Mouse (Mus musculus) megakaryocyte progenitor cell, adult 5-6 weeks (primary cell): ENCODE results near the gene Ino80. TPM values are rescaled to one million over a fixed set of nuclear protein-coding genes. Genes with fewer than 3 reads are reported as not detected.

Experiments used
- ATAC-seq: replicated peaks from 2 replicates; pipeline ENCODE4 v1.8.0; 2016; ENCODE audit warnings: mild to moderate bottlenecking, moderate TSS enrichment, inconsistent platforms; ENCODE audit not compliant: poor library complexity
- total RNA-seq, 2 experiments: library from RNA; stranded (forward) in 1 of 2; stranded (reverse) in 1 of 2; fragments of 157-497, 149-512 nt in 1 of 2; fragments of 200-1000 nt in 1 of 2; gene quantifications; 2 replicates each; pipeline versions ENCODE4 v1.2.3 to v1.2.4; 2015 to 2017

The Ino80 gene
- total RNA-seq, 2 experiments from 2014 or later = 21.5 to 25.0 TPM

- peak; percentile 26 for ATAC-seq
Measured at GRCm38 (mm10) chr2:119325568-119326143, 151.8 kb downstream of the Ino80 start, which contains the start of gene Dll4. TSS of gene Dll4 (plus strand) at chr2:119325784.

- no peak for ATAC-seq
Measured at GRCm38 (mm10) chr2:119324576-119325318, 152.7 kb downstream of the Ino80 start.

- peak; percentile 25; the same call in 1 of the 2 replicates for ATAC-seq
Measured at GRCm38 (mm10) chr2:119323866-119324575, 153.5 kb downstream of the Ino80 start.

Other genes starting within 250 kb of the Ino80 start
- not detected in 2 replicates for gene Ppp1r14d, start 247.8 kb downstream of the Ino80 start, total RNA-seq (2015)
- gene Ppp1r14d, start 247.8 kb downstream of the Ino80 start, total RNA-seq (2017) = not detected in 2 replicates
- 0.20 and 0.44 TPM in 2 replicates for gene Spint1, start 240.3 kb downstream of the Ino80 start, total RNA-seq (2015)
- 0.14 TPM in 1 of 2 replicates, not detected in the other for gene Spint1, start 240.3 kb downstream of the Ino80 start, total RNA-seq (2017)
- not detected in 2 replicates for gene Rhov, start 206.4 kb downstream of the Ino80 start, total RNA-seq (2015)
- not detected in 2 replicates for gene Rhov, start 206.4 kb downstream of the Ino80 start, total RNA-seq (2017)
- 7.2 and 7.6 TPM in 2 replicates for gene Vps18, start 188.9 kb downstream of the Ino80 start, total RNA-seq (2015)
- gene Vps18, start 188.9 kb downstream of the Ino80 start, total RNA-seq (2017) = 18.8 and 20.0 TPM in 2 replicates
- 0.05 TPM in 1 of 2 replicates, not detected in the other for gene Dll4, start 151.9 kb downstream of the Ino80 start, total RNA-seq (2015)
- gene Dll4, start 151.9 kb downstream of the Ino80 start, total RNA-seq (2017) = not detected in 2 replicates
- 0.34 and 0.57 TPM in 2 replicates for gene Chac1, start 126.5 kb downstream of the Ino80 start, total RNA-seq (2015)
- gene Chac1, start 126.5 kb downstream of the Ino80 start, total RNA-seq (2017) = 0.71 and 1.3 TPM in 2 replicates
- gene Exd1, start 69.9 kb upstream of the Ino80 start, total RNA-seq (2015) = not detected in 2 replicates
- gene Exd1, start 69.9 kb upstream of the Ino80 start, total RNA-seq (2017) = 0.98 and 2.0 TPM in 2 replicates
- gene Chp1, start 70.0 kb upstream of the Ino80 start, total RNA-seq (2015) = 47.9 and 51.9 TPM in 2 replicates
- 49.1 and 57.9 TPM in 2 replicates for gene Chp1, start 70.0 kb upstream of the Ino80 start, total RNA-seq (2017)
- 85.9 and 103 TPM in 2 replicates for gene Nusap1, start 140.6 kb upstream of the Ino80 start, total RNA-seq (2015)
- gene Nusap1, start 140.6 kb upstream of the Ino80 start, total RNA-seq (2017) = 96.0 and 104 TPM in 2 replicates
- 19.5 and 21.9 TPM in 2 replicates for gene Oip5, start 140.8 kb upstream of the Ino80 start, total RNA-seq (2015)
- 26.9 and 29.6 TPM in 2 replicates for gene Oip5, start 140.8 kb upstream of the Ino80 start, total RNA-seq (2017)
- 37.3 and 38.8 TPM in 2 replicates for gene Ndufaf1, start 185.1 kb upstream of the Ino80 start, total RNA-seq (2015)
- 18.4 and 20.4 TPM in 2 replicates for gene Ndufaf1, start 185.1 kb upstream of the Ino80 start, total RNA-seq (2017)
- gene Rtf1, start 197.4 kb upstream of the Ino80 start, total RNA-seq (2015) = 39.1 and 41.9 TPM in 2 replicates
- 26.2 and 43.0 TPM in 2 replicates for gene Rtf1, start 197.4 kb upstream of the Ino80 start, total RNA-seq (2017)